Mouse (Mus musculus) liver, embryonic 14.5 days (tissue): ENCODE results near the gene Dnah10.

Experiments
- CTCF ChIP-seq: IDR thresholded peaks from 2 replicates; pipeline ENCODE4 v1.5.1; 2016; ENCODE audit warnings: antibody characterized with exemption, low read depth, control low read depth
- EP300 ChIP-seq: IDR thresholded peaks from 2 replicates; pipeline ENCODE4 v1.6.1; 2016; ENCODE audit warnings: antibody characterized with exemption, low read depth

DNA sequence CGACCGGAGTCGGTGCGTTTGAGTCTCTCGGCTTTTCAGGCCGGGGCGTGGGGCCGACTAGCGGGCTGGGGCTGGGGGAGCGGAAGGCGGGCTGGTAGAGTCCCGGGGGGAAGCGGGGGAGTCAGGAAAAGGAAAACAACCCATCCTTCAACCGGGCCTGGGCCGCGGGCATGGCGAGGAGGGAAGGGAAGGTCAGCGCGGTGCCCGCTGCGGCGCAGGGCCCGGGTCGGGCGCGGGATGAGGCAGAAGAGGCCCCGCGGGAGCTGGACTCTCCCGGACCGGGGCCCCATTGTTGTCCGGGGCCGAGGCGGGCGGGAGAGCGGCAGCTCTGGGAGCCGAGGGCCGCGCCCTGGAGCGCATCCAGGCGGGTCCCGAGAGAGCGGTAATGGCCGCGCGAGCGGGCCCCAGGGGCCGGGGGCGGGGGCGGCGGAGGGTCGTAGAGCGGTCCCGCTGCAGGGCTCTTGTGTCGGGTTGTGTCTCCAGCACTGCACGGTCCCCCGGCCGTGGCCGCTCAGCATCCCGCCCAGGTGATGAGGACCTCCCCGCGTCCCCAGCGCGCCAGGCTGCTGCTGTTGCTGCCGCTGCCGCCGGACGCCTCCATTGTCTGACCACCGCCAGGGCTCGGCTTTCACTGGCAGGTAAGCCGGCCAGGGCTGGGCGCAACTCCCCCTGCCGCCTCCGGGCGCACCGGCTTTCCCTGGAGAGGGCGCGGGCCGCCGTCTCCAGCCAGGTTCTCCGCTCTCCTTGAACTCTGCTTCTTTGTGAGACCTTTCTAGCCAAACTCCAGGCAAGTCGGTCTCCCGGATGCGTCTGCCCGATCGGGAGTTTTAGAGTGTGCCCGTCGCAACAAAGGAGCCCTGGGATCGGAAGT is 138.2 kb downstream of the Dnah10 start:
- 0 out of 2 replicates have a peak, but pooled peaks have one; percentile 4 for TF ChIP-seq CTCF
- no peak for TF ChIP-seq EP300
